Mouse (Mus musculus) midbrain, postnatal 0 days (tissue): ENCODE results near the gene Cntf. TPM values are rescaled to one million over a fixed set of nuclear protein-coding genes. Genes with fewer than 3 reads are reported as not detected.

ENCODE experiments used
- ATAC-seq: fragments of 200-750 bp; cut with Nextera tagmentation; 2 replicates; pipeline ENCODE4 v1.8.0; 2017; ENCODE audit warnings: moderate number of reproducible peaks, mild to moderate bottlenecking, moderate TSS enrichment, moderate library complexity; ENCODE audit not compliant: low FRiP score
- DNase-seq: peaks from one replicate; pipeline ENCODE4 v3.0.0-alpha.2; 2015; ENCODE audit warnings: low spot score
- H3K27ac ChIP-seq: fragments of 300-500 bp; sonication (generic); 2 replicates; pipeline ENCODE4 v1.5.1; 2014; ENCODE audit warnings: low read depth, mild to moderate bottlenecking, low read length, mixed read lengths
- H3K27me3 ChIP-seq: fragments of 300-500 bp; sonication (generic); 2 replicates; pipeline ENCODE4 v1.6.1; 2014; ENCODE audit warnings: low read length, control low read depth, mixed read lengths; ENCODE audit not compliant: insufficient read depth
- H3K36me3 ChIP-seq: fragments of 300-500 bp; sonication (generic); 2 replicates; pipeline ENCODE4 v1.6.1; 2014; ENCODE audit warnings: low read length, control low read depth, mixed read lengths; ENCODE audit not compliant: insufficient read depth
- H3K4me1 ChIP-seq: fragments of 300-500 bp; sonication (generic); 2 replicates; pipeline ENCODE4 v1.6.1; 2014; ENCODE audit warnings: mild to moderate bottlenecking, control low read depth, antibody characterized with exemption, low read length, mixed read lengths; ENCODE audit not compliant: insufficient read depth
- H3K4me2 ChIP-seq: fragments of 300-500 bp; sonication (generic); 2 replicates; pipeline ENCODE4 v1.6.1; 2014; ENCODE audit warnings: low read depth, mild to moderate bottlenecking, low read length, mixed read lengths; ENCODE audit not compliant: poor library complexity, severe bottlenecking
- H3K4me3 ChIP-seq: fragments of 300-500 bp; sonication (generic); 2 replicates; pipeline ENCODE4 v1.5.1; 2014; ENCODE audit warnings: low read depth, mild to moderate bottlenecking, low read length, moderate library complexity
- H3K9ac ChIP-seq: fragments of 300-500 bp; sonication (generic); replicated peaks from 2 replicates; pipeline ENCODE4 v1.6.1; 2014; ENCODE audit warnings: mild to moderate bottlenecking, low read length, moderate library complexity, mixed read lengths; ENCODE audit not compliant: poor library complexity, severe bottlenecking
- H3K9me3 ChIP-seq: fragments of 300-500 bp; sonication (generic); 2 replicates; pipeline ENCODE4 v1.6.1; 2016; ENCODE audit warnings: low read length, control low read depth
- CTCF ChIP-seq: IDR thresholded peaks from 2 replicates; pipeline ENCODE4 v1.5.1; 2016; ENCODE audit warnings: antibody characterized with exemption, mild to moderate bottlenecking
- WGBS: fragments of 180-500 bp; shearing (Covaris S2); extraction: QIAGEN DNeasy Blood & Tissue Kit; methylation state at CpG from one replicate; pipeline ENCODE4 v1.1.7; 2014; 5-methylcytosine and 5-hydroxymethylcytosine counted together
- polyA plus RNA-seq: library from polyadenylated mRNA; unstranded; fragments of >200 nt; fragmentation: Nextera tagmentation; extraction: Ambion mirVana; gene quantifications from 2 replicates; pipeline ENCODE4 v1.2.1, GENCODE M21; 2015
- total RNA-seq: library from RNA; depleted of rRNA; stranded (reverse); fragments of >200 nt; gene quantifications from 2 replicates; pipeline ENCODE4 v1.2.3, GENCODE M21; 2014

Gene Cntf
- total and polyA plus RNA-seq, 2 experiments from 2014 or later = 1.0 to 1.5 TPM

GRCm38 (mm10) chr19:12796328-12796931, 31.0 kb upstream of the Cntf start:
- no peak for TF ChIP-seq CTCF
- peak overlapping the region; percentile 74 for H3K4me3 ChIP-seq
- peak overlapping the region; percentile 100 for H3K27ac ChIP-seq
- DNase-seq = peak; percentile 50
- no peaks in the 10 kb centered on the region for H3K9me3 ChIP-seq
- peak overlapping the region; percentile 51 for H3K9ac ChIP-seq
- no peaks in the 10 kb centered on the region for H3K36me3 ChIP-seq
- H3K4me1 ChIP-seq = no peaks in the 10 kb centered on the region
- WGBS = under 1% methylated on average over 29 of the region's 29 CpGs
- H3K27me3 ChIP-seq = no peaks in the 10 kb centered on the region
- peak overlapping the region; percentile 75 for H3K4me2 ChIP-seq
- peak; percentile 0; the same call in 1 of the 2 replicates for ATAC-seq

GRCm38 (mm10) chr19:12795511-12796327, 30.3 kb upstream of the Cntf start, which contains the start of the genes Zfp91 and Lpxn:
TSS of gene Zfp91 (minus strand) at chr19:12796126.
TSS of gene Lpxn (plus strand) at chr19:12796193.
- peak; percentile 19 for TF ChIP-seq CTCF
- peak within 1 kb of the TSS; percentile 100 for H3K27ac ChIP-seq
- no peaks in the 10 kb centered on the region for H3K9me3 ChIP-seq
- under 1% methylated on average over 55 of the region's 76 CpGs for WGBS
- ATAC-seq (peak; percentile 97), DNase-seq (peak; percentile 99)
- H3K4me3 ChIP-seq = peak within 1 kb of the TSS; percentile 74
- peak within 1 kb of the TSS; percentile 75 for H3K4me2 ChIP-seq
- no peaks in the 10 kb centered on the region for H3K4me1 ChIP-seq
- H3K9ac ChIP-seq = peak within 1 kb of the TSS; percentile 97
- no peaks in the 10 kb centered on the region for H3K27me3 ChIP-seq
- no peaks in the 10 kb centered on the region for H3K36me3 ChIP-seq

GRCm38 (mm10) chr19:12795110-12795509, 29.7 kb upstream of the Cntf start:
- DNase-seq = no peak
- Histone ChIP-seq H3K36me3 (no peaks in the 10 kb centered on the region), H3K4me1 (no peaks in the 10 kb centered on the region), H3K27me3 (no peaks in the 10 kb centered on the region), H3K4me3 (peak overlapping the region; percentile 74), H3K9ac (peak overlapping the region; percentile 95), H3K9me3 (no peaks in the 10 kb centered on the region), H3K27ac (peak overlapping the region; percentile 100), H3K4me2 (peak overlapping the region; percentile 66)
- WGBS = 0% methylated on average over 14 of the region's 63 CpGs
- no peak for TF ChIP-seq CTCF
- peak; percentile 26 for ATAC-seq

DNA sequence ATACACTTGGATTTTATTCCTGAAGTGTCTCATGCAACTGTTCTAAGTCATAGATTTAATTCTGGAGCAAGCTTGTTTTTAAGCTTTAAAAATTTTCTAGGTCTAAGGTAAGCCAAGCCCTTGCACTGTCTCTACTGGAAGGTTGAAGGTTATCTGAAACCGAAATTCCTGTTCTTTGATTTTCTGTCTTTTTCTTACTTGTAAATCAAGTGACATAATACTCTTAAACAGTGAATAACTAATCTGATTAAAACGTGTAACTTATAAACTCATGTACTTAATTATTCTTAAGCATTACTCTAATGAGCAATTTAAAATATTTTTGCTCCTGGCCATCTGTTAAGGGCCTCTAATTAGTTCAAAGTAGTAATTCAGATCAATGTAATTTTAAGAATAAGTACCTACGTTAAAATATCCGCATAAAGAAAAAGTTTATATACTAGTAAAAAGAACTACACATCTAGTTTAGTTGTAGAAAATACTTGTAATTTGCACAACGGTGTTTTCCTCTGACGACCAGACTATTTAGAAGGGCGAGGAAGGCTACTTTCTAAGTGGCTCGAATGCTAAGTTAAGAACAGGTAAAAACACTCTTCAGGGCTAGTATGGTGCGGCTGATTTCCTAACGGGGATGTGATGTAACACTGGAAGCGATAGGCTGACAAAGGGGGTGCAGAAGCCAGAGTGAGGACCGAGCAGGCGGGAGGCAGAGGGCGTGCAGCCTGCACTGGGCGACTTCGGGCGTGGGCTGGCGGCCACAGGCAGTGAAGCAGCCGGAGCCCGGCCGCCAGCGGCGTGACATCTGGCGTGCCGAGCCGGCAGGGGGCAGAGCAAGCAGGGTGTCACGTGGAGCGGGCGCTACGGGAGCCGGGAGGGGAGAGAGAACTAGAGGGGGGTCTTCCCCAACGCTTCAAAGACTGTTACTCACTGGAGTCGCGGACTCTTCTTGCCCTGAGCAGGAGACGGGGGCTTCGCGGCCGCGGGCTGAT, 28.9 kb upstream of the Cntf start:
- Histone ChIP-seq H3K4me3 (peak overlapping the region; percentile 74), H3K4me1 (no peaks in the 10 kb centered on the region), H3K9me3 (no peaks in the 10 kb centered on the region), H3K27ac (peak overlapping the region; percentile 100), H3K27me3 (no peaks in the 10 kb centered on the region), H3K9ac (peak overlapping the region; percentile 95), H3K4me2 (peak overlapping the region; percentile 66), H3K36me3 (no peaks in the 10 kb centered on the region)
- WGBS = 2% methylated on average over 23 of the region's 39 CpGs
- TF ChIP-seq CTCF = peak; percentile 85
- DNase-seq = peak; percentile 92
- ATAC-seq = peak; percentile 67

GRCm38 (mm10) chr19:12792374-12792773, 26.9 kb upstream of the Cntf start:
- no peaks in the 10 kb centered on the region for H3K27me3 ChIP-seq
- no peak for ATAC-seq
- no peak overlapping the region for H3K4me2 ChIP-seq
- no peaks in the 10 kb centered on the region for H3K36me3 ChIP-seq
- DNase-seq = no peak
- H3K9me3 ChIP-seq = no peaks in the 10 kb centered on the region
- TF ChIP-seq CTCF = no peak
- H3K4me1 ChIP-seq = no peaks in the 10 kb centered on the region
- H3K27ac ChIP-seq = no peak overlapping the region
- no peak overlapping the region for H3K4me3 ChIP-seq
- no peak overlapping the region for H3K9ac ChIP-seq
